Mouse (Mus musculus): ENCODE data around the gene Hdgfl1. TPM values are rescaled to one million over a fixed set of nuclear protein-coding genes. Genes with fewer than 3 reads are reported as not detected.

The Hdgfl1 gene
- not detected in 2 replicates for total RNA-seq (2021)
- long read RNA-seq = 0 reads

- no peak for DNase-seq
These were observed at the start of gene Hdgfl1 for GRCm38 (mm10) chr13:26769955-26770354. TSS of gene Hdgfl1 (minus strand) at chr13:26770165.

GRCm38 (mm10) chr13:26795460-26795859 lies 25.5 kb upstream of the Hdgfl1 start:
- DNase-seq = no peak

GRCm38 (mm10) chr13:26769424-26769823 lies 541 bp downstream of the Hdgfl1 start:
- DNase-seq = no peak

- no peak for DNase-seq
These were observed 7.8 kb downstream of the Hdgfl1 start for GRCm38 (mm10) chr13:26761966-26762803.

- DNase-seq = no peak
These were observed 17.1 kb downstream of the Hdgfl1 start for GRCm38 (mm10) chr13:26752863-26753262.

GRCm38 (mm10) chr13:26752414-26752813 lies 17.6 kb downstream of the Hdgfl1 start:
- DNase-seq = no peak

GRCm38 (mm10) chr13:26745760-26746457 lies 24.1 kb downstream of the Hdgfl1 start:
- DNase-seq = no peak

GRCm38 (mm10) chr13:26745059-26745759 lies 24.8 kb downstream of the Hdgfl1 start:
- no peak for DNase-seq

- DNase-seq = no peak
These were observed 25.9 kb downstream of the Hdgfl1 start for GRCm38 (mm10) chr13:26744068-26744467.

- DNase-seq = no peak
These were observed 35.0 kb downstream of the Hdgfl1 start for GRCm38 (mm10) chr13:26734981-26735380.

- DNase-seq = no peak
These were observed 45.7 kb downstream of the Hdgfl1 start for GRCm38 (mm10) chr13:26724250-26724649.

GRCm38 (mm10) chr13:26721333-26721732 lies 48.6 kb downstream of the Hdgfl1 start:
- DNase-seq = no peak

GRCm38 (mm10) chr13:26720917-26721316 lies 49.0 kb downstream of the Hdgfl1 start:
- DNase-seq = no peak

GRCm38 (mm10) chr13:26719146-26719715 lies 50.7 kb downstream of the Hdgfl1 start:
- DNase-seq = no peak
